Mouse (Mus musculus): ENCODE measurements around the gene Agfg1.

GRCm38 (mm10) chr1:82793110-82793509 is 46.2 kb upstream of the Agfg1 start:
- TF ChIP-seq CTCF (IDR thresholded peaks at IDR 0.05; ENCODE audit: low read depth, low read length), result no peak
- TF ChIP-seq POLR2A (IDR thresholded peaks at IDR 0.05; ENCODE audit: borderline replicate concordance, low read depth, low read length), result no peak
